Mouse (Mus musculus) cerebellum, adult 11-12 months (tissue): Measurements from ENCODE around the gene Olfr792.

Source experiments
- DNase-seq: peaks from one replicate; pipeline ENCODE4 v3.0.0; 2022

Olfr792 gene

DNA sequence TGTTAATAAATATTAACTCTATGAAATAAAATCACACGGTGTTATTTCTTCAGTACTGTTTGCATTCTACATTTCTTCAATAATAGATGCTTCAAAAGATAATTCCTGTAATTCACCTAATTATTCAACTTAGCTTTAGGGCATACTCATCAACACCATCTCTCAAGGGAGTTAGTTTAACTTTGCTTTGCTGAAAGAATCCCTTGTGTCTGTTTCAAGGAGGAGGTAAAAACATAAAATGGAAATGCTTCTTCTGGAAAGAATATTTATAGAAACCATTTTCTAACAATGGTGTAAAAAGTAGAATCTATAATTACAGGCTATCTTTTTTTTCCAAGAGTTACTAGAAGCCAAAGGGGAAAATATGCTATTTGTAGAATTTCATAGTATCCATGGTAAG lies at the start of gene Olfr792:
Olfr792 (plus strand) TSS at position 301 of the 400 bp plus-strand sequence.
- DNase-seq: no peak

DNA sequence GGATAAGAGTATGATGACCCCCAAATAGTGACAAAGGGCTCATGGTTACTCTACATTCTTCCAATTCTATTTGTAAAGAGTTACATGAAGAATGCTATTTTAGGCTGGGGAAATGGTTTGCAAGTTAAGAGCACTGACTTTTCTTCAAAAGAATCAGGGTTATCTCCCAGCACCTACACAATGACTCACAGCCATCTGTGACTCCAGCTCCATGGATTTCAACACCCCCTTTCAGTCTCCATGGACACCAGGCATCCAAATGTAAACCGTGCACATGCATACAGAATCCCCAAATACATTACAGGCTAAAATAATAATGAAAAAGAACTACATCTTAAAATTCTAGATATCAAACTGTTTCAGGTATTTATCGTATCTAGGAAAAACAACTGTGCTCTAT lies 48.9 kb upstream of the Olfr792 start:
- no peak for DNase-seq

DNA sequence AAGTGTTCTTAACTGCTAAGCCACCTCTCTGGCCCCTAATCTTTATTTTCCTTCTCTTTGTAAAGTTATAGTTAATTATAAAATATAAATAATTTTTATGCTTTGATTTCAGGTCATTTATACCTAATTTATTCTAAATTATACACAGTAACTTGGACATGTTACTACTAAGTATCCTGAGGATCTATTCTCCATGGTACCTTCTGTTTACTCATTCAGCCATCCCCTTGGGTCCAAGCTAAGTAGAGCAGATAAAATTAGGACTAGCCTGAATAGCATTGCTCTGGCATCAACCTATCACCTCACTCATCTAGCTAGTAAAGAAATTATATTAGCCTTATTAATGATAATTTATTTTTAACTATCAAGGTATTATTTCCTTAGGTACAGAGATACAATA lies 40.8 kb upstream of the Olfr792 start, which contains the start of gene Olfr790:
Olfr790 (plus strand) TSS at position 301 of the 400 bp plus-strand sequence.
- DNase-seq: no peak

DNA sequence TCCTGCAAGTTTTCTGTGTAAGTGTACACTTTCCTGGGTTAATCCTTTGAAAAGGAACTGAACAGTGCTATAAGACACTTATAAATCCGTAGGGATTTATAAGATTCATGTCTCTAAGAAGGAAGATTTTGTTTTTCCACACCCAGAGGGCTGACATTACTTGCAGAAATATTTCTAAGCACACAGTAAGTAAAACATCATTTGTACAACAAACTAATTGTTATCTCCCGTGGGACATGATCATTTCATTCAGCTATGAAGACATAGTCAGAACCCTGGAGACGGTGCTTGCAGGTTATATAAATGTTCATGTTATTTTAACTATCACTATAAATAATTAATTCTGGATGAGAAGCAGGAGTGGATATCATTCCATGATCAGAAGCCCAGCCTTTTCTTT lies 17.5 kb upstream of the Olfr792 start, which contains the start of gene Olfr791:
Olfr791 (plus strand) TSS at position 301 of the 400 bp plus-strand sequence.
- DNase-seq: no peak

DNA sequence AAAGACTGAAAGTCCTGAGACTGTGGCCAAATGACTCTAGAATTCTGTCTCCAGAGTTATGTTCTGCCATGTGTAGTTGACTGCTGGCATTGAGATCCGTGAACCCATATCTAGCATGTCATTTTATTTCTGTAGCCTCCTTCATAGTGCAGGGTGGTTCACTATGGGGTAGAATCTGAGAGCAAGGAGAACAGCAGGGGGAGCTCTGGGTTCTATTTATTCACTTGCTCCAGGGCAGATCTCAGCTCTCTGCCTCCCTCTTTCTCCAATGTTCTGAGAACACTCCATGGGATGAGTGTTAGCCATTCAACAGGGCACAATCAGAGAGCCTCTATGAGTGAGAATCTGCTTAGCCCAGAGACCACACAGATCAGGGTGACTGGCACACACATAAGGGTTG lies 10.4 kb downstream of the Olfr792 start:
- DNase-seq: no peak

DNA sequence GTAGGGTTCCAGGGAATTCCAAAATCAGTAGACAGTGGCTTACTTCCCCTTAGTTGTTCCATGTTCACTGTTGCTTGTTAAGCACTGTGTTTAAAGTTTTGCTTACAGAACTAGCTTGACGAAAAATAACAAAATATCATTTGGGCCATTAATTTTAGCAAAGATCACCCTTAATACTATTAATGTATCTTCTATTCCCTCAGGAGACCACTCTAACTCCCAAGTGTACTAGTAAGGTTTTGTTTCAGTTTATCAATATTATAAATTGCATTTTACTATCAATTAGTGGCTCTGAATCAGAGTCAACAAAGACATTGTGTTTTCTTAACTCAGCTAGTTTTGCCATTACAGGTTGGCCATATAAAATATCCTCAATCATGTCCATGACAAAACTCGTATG lies 28.4 kb downstream of the Olfr792 start, which contains the start of gene Olfr794:
Olfr794 (plus strand) TSS at position 301 of the 400 bp plus-strand sequence.
- no peak for DNase-seq

DNA sequence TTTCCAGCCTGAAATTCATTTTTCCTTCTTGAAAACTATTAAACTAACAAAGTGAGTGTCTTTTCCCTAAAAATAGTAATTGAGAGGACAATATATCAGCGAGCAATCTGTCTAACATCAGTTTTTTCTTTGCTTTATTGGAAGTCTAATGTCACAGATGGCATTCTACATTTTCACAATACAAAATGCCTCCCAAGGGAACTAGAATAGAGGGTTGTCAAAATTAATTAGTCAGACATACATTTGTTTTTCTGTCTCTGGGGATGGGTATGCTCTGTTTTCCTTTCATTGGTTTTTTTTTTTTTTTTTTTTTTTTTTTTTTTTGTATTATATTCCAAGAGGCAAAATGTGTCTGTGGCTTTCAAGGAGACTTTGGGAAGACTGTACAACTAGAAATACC lies 38.1 kb downstream of the Olfr792 start:
- DNase-seq: no peak
